Mouse (Mus musculus): ENCODE results near the gene Gm11273.
A peak's percentile ranks its signal among the peaks of the same experiment; 100 is the strongest.
"Not testable (repeated sequence)": the region's sequence is repeated elsewhere in the genome, so short reads cannot be mapped to it uniquely, and the experiment has no call there.

The Gm11273 gene

DNA sequence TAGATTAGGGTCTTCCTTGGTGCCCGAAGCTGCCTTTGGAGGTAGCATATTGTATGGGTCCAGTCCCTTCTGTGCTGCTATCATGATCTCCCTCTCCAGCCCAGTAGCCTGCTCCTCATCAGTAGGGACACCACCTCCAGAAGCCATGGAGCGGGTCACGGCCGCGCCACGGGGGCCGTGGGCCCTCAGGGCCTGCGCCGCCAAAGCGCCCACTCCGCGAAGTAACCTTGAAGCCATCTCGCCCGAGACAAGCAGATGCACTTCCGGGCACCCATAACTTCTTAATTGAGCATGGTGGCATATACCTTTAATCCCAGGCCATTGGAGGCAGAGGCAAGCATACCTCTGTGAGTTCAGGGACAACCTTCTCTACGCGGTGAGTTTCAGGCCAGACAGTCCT lies at the start of gene Gm11273:
Gene Gm11273, minus strand, starts transcription at position 237 of the 400 bp plus-strand sequence.
- DNase-seq (ENCODE audit: low spot score) = not testable (repeated sequence)

- DNase-seq (ENCODE audit: low spot score) = no peak
Observed at GRCm38 (mm10) chr13:21550416-21551110, 49.3 kb upstream of the Gm11273 start.

DNA sequence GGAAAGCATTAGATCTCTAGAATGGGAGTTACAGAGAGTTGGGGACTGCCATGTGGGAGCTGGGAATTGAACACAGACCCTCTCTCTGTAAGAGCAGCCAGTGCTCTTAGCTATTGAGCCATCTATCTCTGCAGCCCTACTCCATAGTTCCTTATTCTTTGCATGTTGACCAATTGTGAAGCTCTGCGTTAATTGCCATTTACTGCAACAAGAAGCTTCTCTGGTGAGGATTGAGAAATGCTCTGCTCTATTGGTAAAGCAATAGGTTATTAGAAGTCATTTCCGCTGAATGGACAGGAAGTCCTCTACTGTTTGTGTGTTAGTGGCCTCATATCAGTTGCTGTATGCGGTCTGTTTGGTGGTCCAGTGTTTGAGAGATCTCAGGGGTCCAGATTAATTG lies 48.3 kb upstream of the Gm11273 start:
- DNase-seq (ENCODE audit: low spot score) = no peak

- DNase-seq (ENCODE audit: low spot score) = no peak
Observed at GRCm38 (mm10) chr13:21542708-21543107, 41.5 kb upstream of the Gm11273 start, which contains the start of gene Olfr1366. Gene Olfr1366, minus strand, starts transcription at chr13:21542808.

DNA sequence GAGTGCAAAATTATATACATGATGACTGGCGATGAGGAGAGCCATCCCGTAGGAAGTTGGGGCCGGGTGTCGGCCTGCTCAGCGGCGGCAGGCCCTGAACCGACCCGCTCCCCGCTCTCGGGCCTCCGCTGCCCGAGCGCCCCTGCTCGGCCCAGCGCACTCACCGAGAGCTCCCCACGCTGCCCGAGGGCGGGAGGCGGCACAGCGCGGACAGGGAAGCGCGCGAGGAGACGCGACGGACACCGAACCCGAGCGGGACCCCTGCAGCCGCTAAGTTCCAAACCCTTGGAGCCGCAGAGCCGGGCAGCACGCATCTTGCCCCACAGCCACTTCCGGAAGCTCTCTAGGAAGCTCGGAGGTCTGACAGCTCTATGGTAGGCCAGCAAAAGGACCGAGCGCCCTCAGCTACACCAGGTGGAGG lies 29.6 kb upstream of the Gm11273 start, which contains the start of gene Zkscan8:
Gene Zkscan8, minus strand, starts transcription at position 340 of the 421 bp plus-strand sequence.
- peak; percentile 89 for DNase-seq (ENCODE audit: low spot score)

GRCm38 (mm10) chr13:21530136-21530535 lies 28.9 kb upstream of the Gm11273 start:
- DNase-seq (ENCODE audit: low spot score) = peak; percentile 7

- peak; percentile 87 for DNase-seq (ENCODE audit: low spot score)
Observed at GRCm38 (mm10) chr13:21506221-21506649, 5.0 kb upstream of the Gm11273 start.

DNA sequence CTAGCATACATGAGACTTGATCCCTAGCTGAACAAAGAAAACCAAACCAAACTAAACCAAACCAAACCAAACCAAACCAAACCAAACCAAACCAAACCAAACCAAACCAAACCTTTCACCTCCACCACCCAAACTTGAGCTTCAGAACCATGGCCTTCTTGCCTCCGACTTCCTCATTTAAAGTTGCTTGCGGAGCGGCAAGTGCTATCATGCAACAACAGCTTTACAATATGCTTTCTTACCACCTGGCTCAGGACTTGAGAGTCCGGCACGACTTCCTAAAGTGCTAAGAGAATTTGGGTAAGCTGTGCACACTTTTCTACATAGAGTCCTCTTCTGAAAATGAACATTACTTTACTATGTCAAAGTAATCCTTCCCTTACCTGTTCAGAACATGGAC lies 1.1 kb upstream of the Gm11273 start:
- no peak for DNase-seq (ENCODE audit: low spot score)

- no peak for DNase-seq (ENCODE audit: low spot score)
Observed at GRCm38 (mm10) chr13:21495080-21495479, 6.1 kb downstream of the Gm11273 start, which contains the start of gene AK157302. Gene AK157302, plus strand, starts transcription at chr13:21495223.

- no peak for DNase-seq (ENCODE audit: low spot score)
Observed at GRCm38 (mm10) chr13:21492847-21493246, 8.4 kb downstream of the Gm11273 start.

- no peak for DNase-seq (ENCODE audit: low spot score)
Observed at GRCm38 (mm10) chr13:21486881-21487280, 14.3 kb downstream of the Gm11273 start.

DNA sequence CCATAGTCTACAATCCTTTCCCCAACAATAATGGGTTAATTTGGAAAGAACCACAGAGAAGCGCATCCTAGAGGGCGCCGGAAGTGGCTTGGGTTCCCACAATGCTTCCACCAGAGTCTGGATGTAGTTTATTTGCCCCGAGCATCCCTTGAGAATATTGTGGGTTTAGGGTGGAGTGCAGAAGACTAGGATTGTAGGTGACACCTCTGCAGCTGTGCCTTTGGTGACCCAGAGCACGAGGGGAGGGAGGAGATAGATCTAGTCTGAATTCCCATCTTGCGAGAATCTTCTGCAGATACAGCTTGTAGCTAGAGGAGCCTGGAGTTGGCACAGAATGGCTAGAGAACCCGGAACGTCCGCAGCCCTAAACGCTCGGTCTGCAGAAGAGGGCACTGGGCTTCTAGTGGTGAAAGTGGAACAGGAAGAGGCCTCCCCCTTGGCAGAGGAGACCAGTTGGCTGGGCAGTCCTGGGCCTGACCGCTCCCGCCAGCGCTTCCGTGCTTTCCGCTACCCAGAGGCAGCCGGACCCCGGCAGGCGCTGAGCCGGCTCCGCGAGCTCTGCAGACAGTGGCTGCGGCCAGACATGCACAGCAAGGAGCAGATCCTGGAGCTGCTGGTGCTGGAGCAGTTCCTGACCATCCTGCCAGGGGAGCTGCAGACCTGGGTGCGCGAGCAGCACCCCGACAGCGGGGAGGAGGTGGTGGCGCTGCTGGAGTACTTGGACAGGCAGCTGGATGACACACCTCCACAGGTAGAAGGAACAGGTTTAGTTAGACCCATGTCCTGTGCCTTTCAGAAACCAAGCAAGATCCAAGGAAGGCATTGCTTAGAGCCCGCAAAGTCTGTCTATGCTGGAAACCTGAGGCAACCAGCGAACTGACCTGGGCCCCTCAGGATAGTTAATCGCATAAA lies 22.2 kb downstream of the Gm11273 start, which contains the start of the genes Zkscan4 and Gm10065:
Gene Zkscan4, plus strand, starts transcription at position 149 of the 912 bp plus-strand sequence.
Gene Gm10065, minus strand, starts transcription at position 683 of the 912 bp plus-strand sequence.
- DNase-seq (ENCODE audit: low spot score) = peak; percentile 88

- DNase-seq (ENCODE audit: low spot score) = no peak
Observed at GRCm38 (mm10) chr13:21472427-21472826, 28.8 kb downstream of the Gm11273 start.

DNA sequence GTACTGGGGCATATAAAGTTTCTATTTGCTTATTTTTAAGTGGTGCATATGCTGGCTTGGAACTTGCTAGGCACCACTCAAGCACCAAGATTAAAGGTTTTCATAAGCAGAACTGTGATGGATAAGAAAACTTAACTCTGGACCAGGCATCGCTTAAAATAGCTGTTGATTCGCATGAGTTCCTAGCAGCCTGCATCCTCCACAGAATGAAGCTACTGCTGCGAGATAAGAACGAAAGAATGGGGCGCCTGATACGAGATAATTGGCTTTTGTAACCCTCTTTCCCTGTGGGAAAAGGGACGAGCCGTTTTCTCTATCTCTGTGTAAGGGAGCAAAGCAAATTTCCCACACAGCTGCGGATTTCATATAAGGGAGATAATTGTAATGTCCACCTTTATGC lies 32.1 kb downstream of the Gm11273 start:
- no peak for DNase-seq (ENCODE audit: low spot score)

GRCm38 (mm10) chr13:21468061-21469019 lies 32.9 kb downstream of the Gm11273 start, which contains the start of gene Nkapl:
Gene Nkapl, minus strand, starts transcription at chr13:21468509.
- peak; percentile 88 for DNase-seq (ENCODE audit: low spot score)

- no peak for DNase-seq (ENCODE audit: low spot score)
Observed at GRCm38 (mm10) chr13:21467336-21467735, 33.9 kb downstream of the Gm11273 start.

- DNase-seq (ENCODE audit: low spot score) = not testable (repeated sequence)
Observed at GRCm38 (mm10) chr13:21462516-21462915, 38.7 kb downstream of the Gm11273 start.

DNA sequence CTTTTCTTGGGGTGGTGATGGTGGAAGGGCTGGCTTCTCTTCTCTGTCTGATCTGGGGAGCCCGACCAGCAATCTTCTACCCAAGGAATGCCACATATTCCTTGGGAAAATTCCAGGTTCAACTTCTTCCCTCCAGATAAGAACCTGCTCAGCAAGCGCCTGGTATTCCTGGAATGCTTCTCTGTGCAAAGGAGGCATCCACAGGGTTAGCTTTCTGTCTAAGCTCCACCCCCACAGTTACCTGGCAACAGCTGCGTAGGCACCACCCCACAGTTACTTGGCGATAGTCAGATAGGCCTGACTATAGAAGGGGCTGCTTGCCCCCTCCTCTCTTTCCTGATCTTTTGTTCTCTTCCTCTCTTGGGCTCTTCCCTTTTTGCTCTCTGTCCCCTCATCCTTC lies 44.9 kb downstream of the Gm11273 start:
- no peak for DNase-seq (ENCODE audit: low spot score)

DNA sequence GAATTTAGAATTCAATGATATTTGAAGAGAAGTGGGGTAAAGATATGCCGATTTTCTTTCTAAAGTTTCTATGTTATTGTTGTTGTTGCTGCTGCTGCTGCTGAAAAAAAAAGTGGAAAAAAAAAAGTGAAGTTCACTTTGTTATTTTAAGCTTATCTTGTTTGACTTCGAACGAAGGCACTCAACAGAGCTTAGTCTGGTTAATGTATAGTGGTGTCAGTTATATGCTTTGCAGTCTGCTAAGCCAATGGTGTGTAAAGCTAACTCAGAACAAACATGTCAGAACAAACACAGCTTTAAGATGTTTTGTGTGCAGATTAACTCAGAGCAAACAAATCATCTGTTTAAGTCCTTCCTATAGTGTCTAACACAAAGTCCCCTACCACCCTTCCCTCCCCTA lies 47.1 kb downstream of the Gm11273 start:
- no peak for DNase-seq (ENCODE audit: low spot score)

DNA sequence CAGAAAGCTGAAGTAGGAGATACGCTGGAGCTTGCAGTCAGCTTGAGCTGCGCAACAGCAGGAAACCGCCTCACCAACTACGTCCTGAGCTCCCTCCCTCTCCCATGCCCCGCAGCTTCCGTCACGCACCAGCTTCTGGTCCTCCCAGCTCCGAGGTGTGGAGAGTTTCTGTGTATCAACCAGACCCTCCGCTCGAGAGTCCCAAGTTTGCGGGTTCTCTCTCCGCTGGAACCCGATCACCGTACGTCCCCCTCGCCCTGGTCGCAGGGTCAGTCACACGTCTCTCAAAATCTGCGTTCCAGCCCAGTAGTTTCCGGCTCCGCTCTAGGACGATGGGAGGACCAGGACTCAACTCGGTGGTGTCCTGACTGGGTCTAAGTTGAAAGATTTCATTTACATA lies 47.8 kb downstream of the Gm11273 start, which contains the start of gene Zscan26:
Gene Zscan26, minus strand, starts transcription at position 282 of the 400 bp plus-strand sequence.
- peak; percentile 89 for DNase-seq (ENCODE audit: low spot score)

DNA sequence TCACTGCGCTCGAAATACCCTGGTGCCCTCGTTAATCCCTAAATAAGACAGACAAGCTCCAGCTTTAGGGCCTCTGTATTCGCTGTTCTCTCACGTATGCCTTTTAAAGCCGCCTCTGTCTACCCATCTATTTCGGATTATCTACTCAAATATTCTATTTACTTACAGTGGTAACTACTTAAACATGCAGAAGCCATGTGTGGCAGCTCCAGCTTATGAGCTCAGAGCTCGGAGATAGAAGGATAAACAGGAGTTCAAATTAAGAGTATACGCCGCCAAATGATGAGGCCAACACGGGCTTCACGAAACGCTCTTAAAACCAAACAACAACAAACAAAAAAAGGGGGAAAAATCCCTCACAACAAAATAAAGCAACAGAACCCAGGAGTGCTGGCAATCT lies 48.2 kb downstream of the Gm11273 start:
- DNase-seq (ENCODE audit: low spot score) = no peak

Measured in retina, embryonic 14.5 days (tissue).